Mouse (Mus musculus) heart, embryonic 15.5 days (tissue): ENCODE measurements at regions not wholly inside any gene's neighbourhood (a gene's known extent, or its start where the extent isn't known, plus 50 kb on each side); places are given as distances from the start of the nearest gene placed in this dataset.

Source experiments
- ATAC-seq: fragments of 200-750 bp; cut with Nextera tagmentation; replicated peaks from 2 replicates; pipeline ENCODE4 v1.8.0; 2017; ENCODE audit warnings: low read depth, moderate TSS enrichment; ENCODE audit not compliant: insufficient number of reproducible peaks, insufficient read depth, low FRiP score
- H3K27ac ChIP-seq: fragments of 300-500 bp; sonication (generic); 2 replicates; pipeline ENCODE4 v1.5.1; 2015; ENCODE audit warnings: mild to moderate bottlenecking, inconsistent platforms
- H3K27me3 ChIP-seq: fragments of 300-500 bp; sonication (generic); 2 replicates; pipeline ENCODE4 v1.6.1; 2015; ENCODE audit warnings: inconsistent platforms
- H3K36me3 ChIP-seq: fragments of 300-500 bp; sonication (generic); 2 replicates; pipeline ENCODE4 v1.6.1; 2015; ENCODE audit warnings: mild to moderate bottlenecking, inconsistent platforms
- H3K4me1 ChIP-seq: fragments of 300-500 bp; sonication (generic); replicated peaks from 2 replicates; pipeline ENCODE4 v1.6.1; 2015; ENCODE audit warnings: inconsistent platforms
- H3K4me2 ChIP-seq: fragments of 300-500 bp; sonication (generic); 2 replicates; pipeline ENCODE4 v1.6.1; 2015; ENCODE audit warnings: inconsistent platforms, mild to moderate bottlenecking, moderate library complexity
- H3K4me3 ChIP-seq: fragments of 300-500 bp; sonication (generic); 2 replicates; pipeline ENCODE4 v1.5.1; 2015; ENCODE audit warnings: mild to moderate bottlenecking, inconsistent platforms
- H3K9ac ChIP-seq: fragments of 300-500 bp; sonication (generic); 2 replicates; pipeline ENCODE4 v1.6.1; 2015; ENCODE audit warnings: mild to moderate bottlenecking, inconsistent platforms
- H3K9me3 ChIP-seq: fragments of 300-500 bp; sonication (generic); replicated peaks from 2 replicates; pipeline ENCODE4 v1.6.1; 2016; ENCODE audit warnings: inconsistent platforms
- WGBS: fragments of 180-500 bp; shearing (Covaris S2); methylation state at CpG from one replicate; pipeline ENCODE4 v1.1.7; 2015; ENCODE audit warnings: mixed read lengths; 5-methylcytosine and 5-hydroxymethylcytosine counted together

DNA sequence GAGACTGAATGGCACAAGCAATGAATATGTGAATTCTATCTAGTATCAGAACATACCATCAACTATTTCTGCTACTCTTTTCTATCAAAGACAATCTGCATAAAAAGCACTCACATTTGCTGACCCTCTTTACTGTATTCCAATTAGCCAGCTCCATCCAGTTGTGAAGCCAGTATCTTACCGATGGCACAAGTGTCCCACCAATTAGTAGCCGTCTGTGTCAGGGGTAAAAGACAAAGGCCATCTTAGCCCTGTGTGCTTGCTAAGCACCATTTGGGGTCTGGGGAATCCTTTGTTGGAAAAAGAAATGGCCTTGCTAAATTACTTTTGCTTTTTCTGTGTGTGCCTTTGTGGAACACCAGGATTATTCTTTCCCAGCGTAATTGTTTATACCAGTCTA, 1007.5 kb downstream of the Robo2 start:
- no peak overlapping the region for H3K9ac ChIP-seq
- no peak for ATAC-seq
- no peaks in the 10 kb centered on the region for H3K9me3 ChIP-seq
- H3K4me2 ChIP-seq, result no peak overlapping the region
- H3K36me3 ChIP-seq, result no peaks in the 10 kb centered on the region
- no peak overlapping the region for H3K27ac ChIP-seq
- no peaks in the 10 kb centered on the region for H3K4me1 ChIP-seq
- 85% methylated on average over 3 of the region's 3 CpGs for WGBS
- H3K27me3 ChIP-seq, result no peaks in the 10 kb centered on the region
- no peak overlapping the region for H3K4me3 ChIP-seq

DNA sequence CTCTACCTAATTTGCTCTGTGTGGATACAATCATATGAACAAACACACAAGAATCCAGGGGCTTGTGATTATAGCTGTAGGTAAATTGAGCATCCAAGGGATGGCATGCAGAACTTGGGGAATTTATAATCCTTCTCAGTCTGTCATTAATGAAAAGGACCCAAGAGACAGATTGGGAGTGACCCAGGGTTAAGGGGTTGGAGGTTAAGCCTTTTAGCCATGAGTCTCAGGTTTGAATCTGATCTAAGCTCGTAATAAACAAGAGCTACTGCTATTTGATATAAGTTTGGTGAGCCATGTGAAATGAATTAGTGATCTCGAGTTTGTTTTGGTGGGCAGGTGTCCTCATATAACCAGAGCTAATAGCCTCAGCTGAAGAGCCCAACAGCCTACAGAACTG, 1032.6 kb downstream of the Robo2 start:
- Histone ChIP-seq H3K4me1 (no peaks in the 10 kb centered on the region), H3K27me3 (no peaks in the 10 kb centered on the region), H3K9me3 (no peaks in the 10 kb centered on the region), H3K9ac (no peak overlapping the region), H3K4me3 (no peak overlapping the region), H3K27ac (no peak overlapping the region), H3K4me2 (no peak overlapping the region), H3K36me3 (no peaks in the 10 kb centered on the region)
- WGBS, result 64% methylated on average over 2 of the region's 2 CpGs
- no peak for ATAC-seq

DNA sequence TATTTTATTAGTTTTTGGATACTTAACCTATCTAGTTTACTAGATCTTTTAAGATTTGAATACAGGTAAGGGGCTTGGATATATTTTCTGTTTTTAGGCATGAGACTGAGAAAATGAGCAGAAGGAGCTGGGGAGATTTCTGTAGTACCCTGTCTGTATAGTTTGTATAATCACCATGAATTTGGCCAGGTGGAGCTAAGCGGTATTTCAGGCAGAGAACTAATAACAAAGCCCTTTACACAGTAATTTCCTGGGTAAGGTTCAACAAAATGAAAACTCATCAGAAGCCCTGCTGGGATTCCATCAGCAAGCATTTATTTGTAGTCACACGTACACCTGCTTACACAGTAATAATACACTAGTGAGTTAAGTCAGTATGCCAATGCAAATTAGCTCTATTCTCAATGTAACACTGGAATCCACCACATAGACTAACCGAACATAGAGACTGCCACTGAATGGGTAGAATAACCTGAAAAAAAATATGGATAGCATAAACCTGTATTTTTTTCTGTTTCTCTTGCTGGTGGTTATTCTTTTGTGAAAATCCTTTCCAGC, 1036.9 kb downstream of the Robo2 start:
- Histone ChIP-seq H3K9me3 (no peaks in the 10 kb centered on the region), H3K27me3 (no peaks in the 10 kb centered on the region), H3K27ac (no peak overlapping the region), H3K36me3 (no peaks in the 10 kb centered on the region), H3K4me2 (no peak overlapping the region), H3K9ac (no peak overlapping the region), H3K4me1 (no peaks in the 10 kb centered on the region), H3K4me3 (no peak overlapping the region)
- no peak for ATAC-seq
- WGBS, result 75% methylated on average over 3 of the region's 3 CpGs

DNA sequence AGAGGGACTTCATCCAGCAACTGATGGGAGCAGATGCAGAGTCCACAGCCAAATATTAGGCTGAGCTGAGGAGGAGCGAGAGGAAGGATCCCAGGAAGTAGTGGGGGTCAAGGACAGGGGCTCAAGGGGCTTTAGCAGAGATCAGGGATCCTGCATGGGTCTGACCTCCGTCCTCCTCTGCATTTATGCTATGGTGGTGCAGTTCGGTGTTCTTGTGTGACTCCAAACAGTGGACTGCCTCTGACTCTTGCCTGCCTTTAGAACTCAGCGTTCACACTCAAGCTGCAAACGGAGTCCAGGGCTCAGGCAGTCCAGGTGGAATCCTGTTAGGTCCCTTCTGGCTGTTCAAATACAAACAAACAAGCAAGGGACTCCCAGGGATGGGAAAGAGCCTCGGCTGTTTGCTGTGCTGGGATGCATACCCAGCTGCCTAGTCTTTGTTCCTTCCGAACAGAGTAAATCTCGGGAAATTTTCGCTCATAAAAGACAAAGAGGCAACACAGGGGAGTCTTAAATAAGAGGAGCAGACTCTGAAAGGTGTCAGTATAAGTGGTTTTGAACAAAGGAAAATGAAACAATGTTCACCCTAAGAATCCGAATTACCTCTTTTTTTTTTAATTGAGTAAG, 1042.9 kb downstream of the Robo2 start:
- Histone ChIP-seq H3K9me3 (no peaks in the 10 kb centered on the region), H3K27ac (no peak overlapping the region), H3K4me1 (no peaks in the 10 kb centered on the region), H3K4me2 (no peak overlapping the region), H3K36me3 (no peaks in the 10 kb centered on the region), H3K27me3 (no peaks in the 10 kb centered on the region), H3K4me3 (no peak overlapping the region), H3K9ac (no peak overlapping the region)
- no peak for ATAC-seq
- 65% methylated on average over 10 of the region's 10 CpGs for WGBS

GRCm38 (mm10) chr16:73367926-73368325, 1043.7 kb downstream of the Robo2 start:
- H3K9ac ChIP-seq, result no peak overlapping the region
- H3K4me3 ChIP-seq, result no peak overlapping the region
- no peaks in the 10 kb centered on the region for H3K36me3 ChIP-seq
- no peaks in the 10 kb centered on the region for H3K4me1 ChIP-seq
- H3K27me3 ChIP-seq, result no peaks in the 10 kb centered on the region
- ATAC-seq, result no peak
- H3K27ac ChIP-seq, result no peak overlapping the region
- no peak overlapping the region for H3K4me2 ChIP-seq
- WGBS, result 76% methylated on average over 5 of the region's 5 CpGs
- no peaks in the 10 kb centered on the region for H3K9me3 ChIP-seq

DNA sequence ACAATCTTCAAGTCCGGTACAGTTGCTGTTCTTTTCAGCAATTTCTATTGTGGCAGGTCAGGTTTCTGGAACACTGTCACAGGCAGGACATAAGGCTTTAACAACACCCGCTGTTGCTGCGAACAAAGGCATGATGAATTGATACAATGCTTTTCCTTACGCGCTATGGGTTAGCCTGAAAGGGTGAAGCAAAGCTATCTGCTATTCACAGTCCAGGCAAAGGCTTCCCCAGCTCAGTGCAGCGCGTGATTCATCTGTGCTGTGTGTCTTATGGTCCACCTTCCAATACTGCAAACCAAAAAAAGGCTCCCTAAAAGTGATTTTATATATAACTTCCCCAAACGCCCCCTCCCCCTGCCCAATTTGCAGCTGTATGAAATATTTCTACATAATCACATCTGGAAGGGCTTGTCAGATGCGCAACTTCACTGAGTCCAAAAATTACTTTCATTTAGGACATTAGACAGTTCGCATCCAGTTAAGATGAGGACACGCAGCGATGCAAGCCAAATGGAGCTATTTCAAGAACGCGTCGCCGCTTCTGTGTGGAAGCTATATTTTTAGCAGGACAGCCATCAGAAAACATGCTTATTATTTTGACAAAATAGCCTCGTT, 1044.3 kb downstream of the Robo2 start:
- Histone ChIP-seq H3K36me3 (no peaks in the 10 kb centered on the region), H3K4me1 (no peaks in the 10 kb centered on the region), H3K27ac (no peak overlapping the region), H3K4me2 (no peak overlapping the region), H3K27me3 (no peaks in the 10 kb centered on the region), H3K9me3 (no peaks in the 10 kb centered on the region), H3K9ac (no peak overlapping the region), H3K4me3 (no peak overlapping the region)
- ATAC-seq, result no peak
- 64% methylated on average over 17 of the region's 17 CpGs for whole genome bisulfite sequencing

- no peak overlapping the region for H3K4me3 ChIP-seq
- H3K9me3 ChIP-seq, result no peaks in the 10 kb centered on the region
- ATAC-seq, result no peak
- H3K9ac ChIP-seq, result no peak overlapping the region
- WGBS, result 62% methylated on average over 5 of the region's 5 CpGs
- no peaks in the 10 kb centered on the region for H3K36me3 ChIP-seq
- no peak overlapping the region for H3K27ac ChIP-seq
- H3K4me1 ChIP-seq, result no peaks in the 10 kb centered on the region
- no peak overlapping the region for H3K4me2 ChIP-seq
- H3K27me3 ChIP-seq, result no peaks in the 10 kb centered on the region
These were observed 1042.6 kb downstream of the Robo1 start for GRCm38 (mm10) chr16:73350698-73351097.

DNA sequence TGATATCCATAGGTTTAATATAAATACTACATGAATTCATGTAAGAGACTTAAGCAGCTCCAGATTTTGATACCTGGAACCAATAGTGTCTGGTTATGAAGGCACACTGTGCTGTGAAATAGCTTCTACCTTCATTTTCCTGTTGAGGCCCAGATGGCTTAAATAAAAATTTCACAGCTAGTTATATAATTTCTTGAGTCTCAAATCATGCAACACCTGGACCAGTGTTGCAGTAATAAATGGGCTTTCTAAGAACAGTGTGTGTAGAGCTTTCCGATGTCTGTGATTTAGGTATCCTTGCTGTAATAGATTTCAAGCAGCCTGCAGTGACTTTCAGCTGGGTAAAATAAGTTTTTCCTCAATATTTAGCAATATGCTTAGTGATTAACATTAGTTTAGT, 1035.8 kb downstream of the Robo1 start:
- Histone ChIP-seq H3K4me3 (no peak overlapping the region), H3K4me1 (no peaks in the 10 kb centered on the region), H3K9me3 (no peaks in the 10 kb centered on the region), H3K36me3 (no peaks in the 10 kb centered on the region), H3K27ac (no peak overlapping the region), H3K9ac (no peak overlapping the region), H3K27me3 (no peaks in the 10 kb centered on the region), H3K4me2 (no peak overlapping the region)
- 90% methylated on average over 1 of the region's 1 CpGs for WGBS
- ATAC-seq, result no peak

DNA sequence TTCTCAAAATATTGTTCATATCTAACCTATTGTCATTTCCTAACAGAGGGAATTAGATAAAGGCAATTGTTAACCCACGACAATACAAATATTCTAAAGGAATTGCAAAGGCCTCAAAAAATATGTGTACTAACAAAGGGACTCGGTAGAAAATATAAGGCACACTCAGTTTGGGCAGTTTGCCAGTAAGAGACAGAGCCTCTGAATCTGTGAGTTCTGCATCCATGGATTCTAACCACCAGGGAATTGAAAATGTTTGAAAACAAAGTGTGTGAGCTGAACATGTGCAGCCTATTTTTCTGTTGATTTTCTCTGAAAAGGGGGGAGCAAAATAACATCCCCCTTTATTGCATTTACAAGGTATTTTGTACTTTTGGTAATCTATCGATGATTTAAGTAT, 1035.4 kb downstream of the Robo1 start:
- H3K4me3 ChIP-seq, result no peak overlapping the region
- H3K9ac ChIP-seq, result no peak overlapping the region
- WGBS, result 72% methylated on average over 3 of the region's 3 CpGs
- H3K4me1 ChIP-seq, result no peaks in the 10 kb centered on the region
- ATAC-seq, result no peak
- H3K36me3 ChIP-seq, result no peaks in the 10 kb centered on the region
- H3K27ac ChIP-seq, result no peak overlapping the region
- no peak overlapping the region for H3K4me2 ChIP-seq
- no peaks in the 10 kb centered on the region for H3K9me3 ChIP-seq
- no peaks in the 10 kb centered on the region for H3K27me3 ChIP-seq

GRCm38 (mm10) chr16:73317644-73318043, 1009.5 kb downstream of the Robo1 start:
- Histone ChIP-seq H3K36me3 (no peaks in the 10 kb centered on the region), H3K9ac (no peak overlapping the region), H3K27me3 (no peaks in the 10 kb centered on the region), H3K4me3 (no peak overlapping the region), H3K9me3 (no peaks in the 10 kb centered on the region), H3K4me2 (no peak overlapping the region), H3K4me1 (no peaks in the 10 kb centered on the region), H3K27ac (no peak overlapping the region)
- ATAC-seq, result no peak
- 83% methylated on average over 2 of the region's 2 CpGs for WGBS

- no peak overlapping the region for H3K4me2 ChIP-seq
- H3K9ac ChIP-seq, result no peak overlapping the region
- no peaks in the 10 kb centered on the region for H3K4me1 ChIP-seq
- H3K27ac ChIP-seq, result no peak overlapping the region
- no peaks in the 10 kb centered on the region for H3K36me3 ChIP-seq
- no peak for ATAC-seq
- H3K27me3 ChIP-seq, result no peaks in the 10 kb centered on the region
- H3K4me3 ChIP-seq, result no peak overlapping the region
- 81% methylated on average over 5 of the region's 5 CpGs for WGBS
- H3K9me3 ChIP-seq, result no peaks in the 10 kb centered on the region
These were observed 1002.0 kb downstream of the Robo1 start for GRCm38 (mm10) chr16:73310096-73310495.

DNA sequence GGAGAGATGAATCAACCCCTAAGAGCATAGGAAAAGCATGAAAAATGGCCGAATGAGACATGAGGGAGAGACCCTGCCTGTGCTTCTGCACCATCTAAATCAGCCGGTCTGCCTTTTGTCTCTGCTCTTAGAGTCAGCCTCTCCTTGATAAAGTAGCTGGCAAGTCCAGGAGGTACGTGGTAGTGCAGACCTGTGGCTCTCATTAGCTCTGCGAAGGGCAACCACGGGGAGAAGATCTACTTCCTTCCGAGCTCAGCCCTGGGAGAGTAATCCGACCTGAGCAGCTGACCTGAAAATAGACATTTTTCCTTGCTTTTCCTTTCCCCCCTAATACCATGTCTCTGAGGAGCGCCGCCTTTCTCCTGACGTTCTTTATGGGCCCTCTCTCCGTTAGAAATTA, 971.8 kb downstream of the Robo1 start:
- Histone ChIP-seq H3K9ac (no peak overlapping the region), H3K9me3 (no peaks in the 10 kb centered on the region), H3K4me2 (no peak overlapping the region), H3K36me3 (no peaks in the 10 kb centered on the region), H3K4me1 (no peaks in the 10 kb centered on the region), H3K27ac (no peak overlapping the region), H3K27me3 (no peaks in the 10 kb centered on the region), H3K4me3 (no peak overlapping the region)
- 67% methylated on average over 11 of the region's 11 CpGs for WGBS
- no peak for ATAC-seq
